Mouse (Mus musculus): ENCODE measurements around the gene Dnah3.

The Dnah3 gene

DNA sequence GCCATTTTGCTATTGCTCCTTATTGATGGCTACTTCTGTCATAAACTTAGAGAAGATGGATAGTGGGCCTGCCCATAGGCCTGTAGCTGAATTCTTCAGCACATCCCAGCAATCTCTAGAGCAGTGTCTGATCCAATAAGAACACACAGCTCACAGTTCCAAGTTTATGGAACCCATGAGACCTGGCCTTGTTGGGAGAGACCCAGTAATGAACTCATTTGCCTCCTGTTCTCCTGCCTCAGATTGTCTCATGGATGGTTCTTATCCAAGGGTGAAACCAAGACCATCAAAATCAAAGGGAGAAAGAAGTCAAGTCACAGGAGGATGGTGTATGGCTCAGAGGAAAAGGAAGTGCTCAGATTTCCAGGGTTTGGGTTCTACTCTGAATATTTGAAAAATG lies 44.6 kb downstream of the Dnah3 start:
- no peak for DNase-seq

DNA sequence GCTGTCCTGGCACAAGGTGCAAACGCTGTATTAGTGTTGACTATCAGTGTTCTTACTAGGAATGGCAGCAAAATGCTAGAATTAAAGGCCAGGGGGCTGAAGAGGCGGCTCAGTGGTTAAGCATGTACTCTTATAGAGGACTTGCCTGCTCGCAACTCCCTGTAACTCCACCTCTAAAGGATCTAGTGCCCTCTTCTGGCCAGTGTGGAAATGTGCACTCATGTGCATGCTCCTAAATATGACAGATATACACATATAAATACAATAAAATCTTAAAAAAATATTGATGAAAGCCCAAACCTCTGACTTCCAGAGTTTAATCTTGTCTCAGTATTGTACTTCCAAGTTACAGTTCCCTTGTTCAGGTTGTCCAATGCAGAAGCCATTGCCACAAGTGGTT lies 51.1 kb downstream of the Dnah3 start:
- no peak for DNase-seq

DNA sequence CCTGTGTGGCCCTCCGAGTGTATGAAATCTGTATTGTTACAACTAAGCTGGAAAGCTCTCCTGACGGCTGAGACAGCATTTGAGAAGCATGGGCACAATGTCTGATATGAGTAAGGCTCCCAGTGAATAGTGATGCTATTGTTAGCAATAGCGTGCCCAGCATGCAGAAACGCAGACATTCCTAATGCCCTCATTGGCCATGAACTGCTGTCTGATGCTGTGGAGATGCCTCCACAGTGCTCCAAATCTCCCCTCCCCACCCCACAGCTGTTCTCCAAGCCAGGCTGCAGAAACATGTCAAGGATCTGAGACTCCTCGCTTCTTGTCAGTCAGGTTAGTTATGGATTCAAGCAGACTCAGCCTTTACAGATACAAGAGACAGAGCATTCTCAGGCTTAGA lies 58.7 kb downstream of the Dnah3 start:
- DNase-seq, result no peak

DNA sequence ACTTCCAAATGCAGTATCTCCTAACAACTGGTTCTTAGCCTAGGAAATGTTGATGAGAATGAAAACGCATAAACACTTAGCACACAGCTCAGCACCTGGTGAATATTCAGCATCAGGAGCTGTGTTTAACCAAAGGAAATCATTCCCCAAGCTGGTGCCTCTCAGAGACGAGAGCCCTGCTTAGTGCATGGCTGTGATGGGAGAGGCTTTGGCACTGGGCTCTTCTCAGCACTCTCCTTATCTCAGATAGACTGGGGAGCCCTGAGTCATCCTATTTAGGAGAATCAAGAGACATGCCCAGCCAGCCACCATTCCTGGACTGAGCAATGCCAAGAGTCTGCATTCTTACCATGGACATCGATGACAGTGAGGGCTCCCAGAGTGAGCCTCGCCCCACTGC lies 60.1 kb downstream of the Dnah3 start:
- no peak for DNase-seq

DNA sequence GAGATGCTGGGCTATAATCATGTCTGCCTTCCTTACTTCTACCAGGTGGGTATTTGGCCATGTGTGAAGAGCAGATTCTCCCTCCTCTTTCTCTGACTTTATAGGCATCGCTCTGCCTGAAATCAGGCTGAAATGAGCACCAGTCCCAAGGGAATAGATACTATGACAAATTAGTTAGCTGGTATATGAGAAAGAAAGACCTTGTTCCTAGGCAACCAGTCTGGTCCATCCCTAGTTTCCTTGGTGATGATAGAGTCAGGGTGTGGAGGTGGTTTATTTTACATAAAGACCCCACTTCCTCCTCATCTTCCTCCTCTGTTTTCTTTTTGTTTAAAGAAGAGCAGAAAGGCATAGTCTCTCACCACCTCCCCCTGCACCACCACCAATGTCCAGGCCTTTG lies 60.5 kb downstream of the Dnah3 start:
- DNase-seq, result no peak

DNA sequence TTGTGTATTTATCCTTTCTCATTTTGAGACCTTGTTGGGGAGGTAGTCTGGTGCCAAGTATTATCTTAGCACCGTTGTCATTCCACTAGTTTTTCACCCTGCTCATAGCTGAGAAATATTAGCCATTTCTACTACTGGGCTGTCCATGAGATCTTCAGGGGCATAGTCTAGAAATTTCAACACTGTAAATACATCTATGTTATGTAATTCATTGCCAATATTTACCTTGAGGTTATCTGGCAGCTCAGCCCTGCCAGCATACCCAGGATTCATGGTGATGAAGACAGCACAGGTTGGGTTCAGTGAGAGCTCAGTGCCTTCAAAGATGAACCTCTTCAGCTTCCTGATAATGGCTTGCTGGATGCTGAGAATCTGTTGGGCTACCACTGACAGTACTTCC lies 66.4 kb downstream of the Dnah3 start:
- no peak for DNase-seq

DNA sequence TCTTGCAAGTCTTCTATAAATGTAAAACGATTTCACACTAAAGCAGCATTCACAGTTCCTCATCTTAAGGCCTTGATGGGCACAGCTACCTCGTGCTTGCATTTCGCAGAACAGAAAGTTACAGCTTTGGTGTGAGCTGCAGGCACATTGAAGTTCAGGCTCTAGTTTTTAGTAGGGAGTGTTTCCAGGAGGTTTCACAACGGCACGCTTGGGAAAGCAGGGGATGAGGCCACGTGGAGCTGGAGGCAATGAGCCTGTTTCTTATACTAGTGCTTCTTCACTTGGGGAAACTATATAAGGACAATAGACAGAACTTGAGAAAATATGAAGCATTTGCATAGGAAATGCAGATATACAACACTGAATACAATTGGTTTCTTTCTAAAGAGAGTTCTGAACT lies 98.0 kb downstream of the Dnah3 start:
- DNase-seq, result no peak

DNA sequence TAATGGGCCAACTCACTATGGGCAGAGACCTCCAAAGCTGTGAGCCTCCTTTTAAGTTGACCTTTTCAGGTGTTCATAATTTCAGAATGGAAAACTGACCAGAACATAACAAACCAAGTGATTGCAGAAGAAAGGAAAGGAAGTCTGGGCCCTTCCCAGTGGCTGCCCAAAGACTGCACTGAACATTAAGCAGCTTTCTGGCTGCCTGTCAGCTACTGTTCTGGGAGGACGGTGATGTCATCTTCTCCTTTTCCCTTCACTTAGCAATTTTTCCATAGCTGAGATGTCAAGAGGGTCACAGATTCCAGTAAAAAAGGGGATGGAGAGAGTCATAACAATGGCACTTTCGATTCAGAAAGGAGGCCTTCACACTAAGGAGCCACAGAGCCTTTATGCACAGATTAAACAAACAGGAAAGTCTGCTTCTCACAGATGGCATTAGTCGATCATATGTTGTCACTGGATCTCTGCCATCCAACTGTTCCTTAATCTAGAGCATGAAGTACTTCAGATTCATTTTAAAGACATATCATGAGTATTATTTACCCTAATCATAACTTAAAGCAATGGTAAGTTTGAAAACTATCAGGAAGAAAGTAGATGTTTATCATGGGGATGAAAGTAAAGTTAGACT lies 109.7 kb downstream of the Dnah3 start:
- DNase-seq, result no peak

DNA sequence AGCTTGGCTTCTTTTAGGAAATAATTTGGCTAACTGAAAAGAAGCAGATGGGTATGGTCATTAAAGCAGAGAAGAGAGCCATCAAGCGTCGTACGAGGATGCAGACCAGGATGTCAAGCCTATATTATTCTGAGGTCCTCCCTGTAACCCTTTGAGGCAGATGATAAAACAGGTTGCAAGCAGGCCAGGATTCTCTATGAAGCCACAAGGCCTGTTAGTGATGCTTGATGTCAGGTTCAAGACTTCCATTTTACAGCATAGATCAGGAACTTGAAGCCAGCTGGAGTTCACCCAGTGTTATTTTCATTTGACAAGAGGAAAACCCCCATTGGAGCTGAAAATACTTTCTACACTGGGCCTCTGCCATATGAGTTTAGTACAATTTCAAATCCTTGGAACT lies 114.9 kb downstream of the Dnah3 start:
- no peak for DNase-seq

DNA sequence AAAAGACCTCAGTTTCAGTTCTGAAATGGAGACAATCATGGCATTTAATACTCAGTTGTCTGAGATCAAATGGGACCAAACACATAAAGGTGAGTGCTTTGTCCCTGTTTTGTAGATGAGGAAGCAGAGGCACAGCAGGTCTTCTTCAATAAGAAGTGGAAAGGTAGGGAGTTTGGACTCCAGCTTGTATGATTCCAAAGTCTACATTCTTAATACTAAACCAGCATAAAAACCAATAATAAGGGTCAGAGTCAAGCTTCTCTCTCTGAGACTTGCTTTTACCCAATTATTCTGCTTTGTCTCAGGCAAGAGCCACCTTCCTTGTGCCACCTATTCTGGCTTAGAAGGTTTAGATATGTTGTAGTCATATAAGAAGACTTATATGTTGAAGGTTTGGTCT lies 116.5 kb downstream of the Dnah3 start:
- no peak for DNase-seq

DNA sequence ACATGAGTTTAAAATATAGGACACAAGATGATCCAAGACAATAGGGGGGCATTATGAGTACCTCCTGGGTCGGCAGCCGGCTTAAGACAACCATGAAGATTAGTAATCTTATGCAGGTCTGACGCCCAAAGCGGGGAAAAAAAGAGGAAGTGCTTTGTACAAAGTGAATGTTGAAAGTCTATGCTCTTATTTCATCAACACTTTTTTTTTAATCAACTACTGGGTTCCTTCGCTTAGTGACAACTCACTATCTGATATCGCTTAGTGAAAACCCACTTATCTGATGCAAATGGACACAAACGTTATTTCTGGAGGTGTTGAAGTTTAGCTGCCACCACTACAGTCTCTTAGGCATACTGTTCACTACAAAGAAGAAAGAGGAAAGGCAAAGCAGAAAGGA lies 117.5 kb downstream of the Dnah3 start:
- no peak for DNase-seq

DNA sequence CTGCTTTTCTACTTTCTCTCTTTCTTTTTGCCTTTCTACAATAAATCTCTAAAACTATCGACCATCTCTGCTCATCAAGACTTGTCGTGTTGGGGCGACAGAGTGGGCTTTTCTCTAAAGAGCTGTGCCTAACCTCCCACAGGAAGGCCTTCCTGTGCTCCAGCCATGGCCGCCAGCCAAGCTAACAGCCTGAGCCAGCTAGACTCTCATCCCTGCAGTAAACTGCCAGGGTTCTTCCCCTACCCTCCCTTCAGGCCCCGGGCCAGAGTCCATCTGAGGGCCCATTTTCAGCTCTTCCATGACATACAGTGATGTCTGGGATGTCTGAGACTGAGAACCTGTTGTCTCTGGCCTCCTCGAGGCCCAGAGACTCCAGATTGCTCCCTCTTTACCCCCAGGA lies 118.8 kb downstream of the Dnah3 start:
- peak; percentile 76 for DNase-seq

DNA sequence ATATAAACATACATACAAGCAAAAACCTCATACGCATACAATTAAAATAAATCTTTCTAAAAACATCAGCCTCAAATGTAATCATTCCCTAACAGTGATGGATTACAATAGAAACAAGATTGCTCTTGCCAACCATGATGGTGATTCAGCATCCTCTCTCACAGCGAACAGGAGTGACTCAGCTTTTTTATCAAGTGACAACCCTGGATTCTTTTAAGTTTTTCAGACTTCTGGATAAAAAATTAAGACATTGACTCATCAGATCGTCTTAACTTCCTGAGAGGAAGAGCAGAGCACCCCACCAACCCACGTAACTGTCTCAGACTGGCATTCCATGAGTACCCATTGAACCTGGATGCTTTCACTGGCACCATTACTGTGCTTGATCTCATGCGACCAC lies 120.9 kb downstream of the Dnah3 start:
- DNase-seq, result no peak

DNA sequence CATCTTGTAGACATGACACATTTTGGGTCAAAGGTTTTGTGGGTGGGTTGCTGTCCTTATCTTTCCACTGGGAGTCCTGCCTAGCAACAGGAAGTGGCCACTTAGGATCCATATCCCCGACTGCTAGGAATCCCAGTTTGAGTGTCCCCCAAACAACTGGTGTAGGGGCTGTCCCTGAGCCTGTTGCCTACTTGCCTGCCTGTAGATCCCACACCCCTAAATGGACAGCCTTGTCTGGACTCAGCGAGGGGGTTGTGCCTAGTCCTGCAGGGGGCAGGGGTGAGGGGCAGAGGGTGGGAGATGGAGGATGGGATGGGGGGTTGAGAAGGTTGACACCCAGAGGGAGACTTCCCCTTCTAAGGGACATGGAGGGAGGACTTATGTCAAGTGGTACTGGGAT lies 125.8 kb downstream of the Dnah3 start:
- no peak for DNase-seq

DNA sequence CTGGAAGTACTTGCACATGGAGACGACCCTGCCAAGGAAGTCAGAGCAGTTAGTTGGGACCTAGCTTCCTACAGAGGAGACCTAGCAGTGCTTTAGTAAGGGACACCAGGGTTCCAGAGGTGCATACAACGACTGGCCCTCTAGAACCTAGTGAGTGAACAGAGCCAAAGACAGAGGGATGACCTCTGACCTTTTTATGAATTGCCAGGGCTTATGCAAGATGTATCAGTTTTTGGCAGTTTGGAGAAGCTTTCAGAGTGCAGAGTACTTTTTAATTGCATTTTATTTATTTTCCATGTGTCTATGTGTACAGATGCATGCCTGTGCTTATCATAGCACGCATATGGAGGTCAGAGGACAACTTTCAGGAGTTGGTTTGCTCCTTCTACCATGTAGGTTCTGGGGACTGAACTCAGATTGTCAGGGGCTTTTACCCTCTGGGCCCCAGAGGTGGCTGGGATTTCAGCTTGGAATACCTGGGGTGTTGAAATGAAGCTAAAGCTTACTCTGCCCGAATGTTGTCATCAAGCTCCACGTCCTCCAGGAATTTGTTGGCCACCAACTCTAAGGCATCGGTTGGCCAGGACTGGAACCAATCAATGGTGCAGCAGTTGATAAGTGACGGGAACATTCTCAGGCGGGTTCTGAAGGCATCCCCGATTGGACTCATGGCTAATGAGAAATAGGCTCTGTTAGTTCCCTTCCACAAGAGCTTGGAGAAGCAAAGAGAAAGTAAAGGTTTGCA lies 129.3 kb downstream of the Dnah3 start:
- DNase-seq, result no peak

DNA sequence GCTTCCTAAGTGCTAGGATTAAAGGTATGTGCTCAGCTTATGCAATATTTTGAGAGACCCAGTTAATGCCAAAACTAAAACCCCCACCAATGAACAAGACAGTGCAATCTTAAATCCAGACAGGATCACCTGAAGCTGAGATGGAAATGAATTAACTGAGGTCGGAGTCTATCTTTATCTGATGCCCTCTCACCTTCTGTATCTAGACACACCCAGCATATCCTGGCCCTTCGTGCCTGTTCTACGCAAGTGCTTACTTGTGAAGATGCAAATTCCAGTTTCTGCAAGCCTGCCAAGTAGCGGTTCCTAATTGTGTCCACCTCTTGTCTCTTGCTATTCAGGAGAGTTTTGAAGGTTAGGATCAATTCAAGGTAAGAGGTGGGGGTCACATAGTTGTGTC lies 129.9 kb downstream of the Dnah3 start:
- no peak for DNase-seq

DNA sequence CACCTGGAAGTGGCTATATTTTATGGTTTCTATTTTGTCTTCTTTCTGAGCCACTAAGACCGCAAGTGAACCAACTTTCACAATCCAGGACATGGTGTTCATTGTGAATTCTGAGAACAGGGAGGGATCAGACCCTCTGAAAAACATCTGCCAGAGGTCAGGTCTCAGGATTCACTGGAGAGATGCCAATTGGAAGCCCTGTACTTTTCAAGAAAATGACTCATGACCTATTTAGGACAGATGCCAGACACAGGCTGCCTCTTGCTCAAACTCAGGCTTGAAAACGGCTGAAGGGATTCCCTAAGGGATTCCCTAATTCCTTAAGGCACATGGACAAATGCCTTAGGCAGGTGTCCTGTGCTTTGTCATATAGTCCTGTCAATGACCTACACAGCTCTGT lies 134.0 kb downstream of the Dnah3 start:
- DNase-seq, result peak; percentile 68

DNA sequence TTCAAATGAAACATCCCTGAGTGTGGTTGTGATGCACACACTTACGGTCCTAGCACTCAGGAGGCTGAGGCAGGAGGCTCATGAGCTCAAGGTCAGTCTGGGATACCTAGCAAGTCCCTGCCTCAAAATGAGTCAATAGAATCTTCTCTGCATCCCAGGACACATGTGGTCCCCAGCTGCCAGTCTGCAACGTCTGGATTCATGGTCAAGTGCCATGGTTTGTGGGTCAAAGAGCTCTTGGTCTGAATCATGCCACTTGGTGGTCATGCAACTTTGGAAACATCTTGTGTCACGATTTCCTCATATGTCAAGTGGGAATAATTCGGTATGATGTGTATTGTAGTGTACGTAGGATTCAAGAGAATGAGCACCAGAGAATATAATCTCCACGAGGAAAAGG lies 134.5 kb downstream of the Dnah3 start:
- no peak for DNase-seq

DNA sequence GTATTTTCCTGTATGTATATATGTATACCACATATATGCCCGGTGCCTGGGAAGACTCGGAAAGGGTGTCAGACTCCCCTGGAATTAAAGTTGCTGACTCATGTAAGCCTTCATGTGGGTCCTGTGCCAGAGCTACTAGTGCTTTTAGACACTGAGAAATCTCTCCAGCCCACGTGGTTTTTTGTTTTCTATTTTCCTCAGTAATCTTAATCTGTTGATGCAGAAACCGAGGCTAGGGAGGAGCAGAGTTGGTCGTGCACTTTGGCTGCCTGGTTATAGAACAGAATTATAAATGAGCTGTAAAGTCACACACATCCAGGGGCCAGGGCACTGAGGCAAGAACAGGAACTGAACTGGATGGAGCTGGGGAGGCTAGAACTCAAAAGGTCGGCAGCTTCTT lies 135.1 kb downstream of the Dnah3 start:
- DNase-seq, result peak; percentile 53

DNA sequence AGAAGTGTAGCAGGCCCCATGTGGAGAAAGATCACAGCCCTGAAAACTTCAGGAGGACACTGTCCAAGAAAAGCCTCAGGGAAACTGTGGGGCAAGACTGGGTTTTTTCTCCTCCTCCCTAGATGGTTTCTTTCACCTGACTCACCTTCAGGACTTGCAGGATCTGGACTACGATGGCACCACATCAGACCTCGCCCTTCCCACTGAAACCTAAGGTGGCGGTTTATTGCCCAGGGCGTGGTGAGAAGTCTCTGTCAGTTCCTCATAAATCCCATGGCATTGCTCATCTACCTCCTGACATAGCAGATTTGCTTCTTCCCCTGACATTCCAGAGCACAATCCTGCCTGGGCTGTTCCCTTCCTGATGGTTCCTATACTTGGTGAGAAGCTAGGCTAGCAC lies 135.6 kb downstream of the Dnah3 start:
- DNase-seq, result no peak

DNA sequence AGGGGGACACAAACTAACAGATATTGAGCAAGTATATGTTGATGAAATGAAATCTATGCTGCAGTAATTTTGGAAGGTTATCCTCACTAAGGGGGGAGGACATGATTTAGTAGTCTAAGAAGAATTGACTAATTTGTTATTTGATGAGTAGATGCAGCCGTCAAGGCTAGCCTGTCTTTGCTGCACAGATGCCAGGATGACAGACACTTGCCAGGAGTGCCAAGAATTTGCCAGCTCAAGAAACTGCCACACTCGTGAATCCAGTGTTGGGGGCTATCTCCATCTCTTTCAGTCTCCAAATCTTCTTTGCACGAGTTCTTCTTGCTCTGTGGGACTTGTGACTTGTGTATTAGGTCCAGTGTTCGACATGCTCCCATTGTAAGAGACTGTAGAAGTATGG lies 136.0 kb downstream of the Dnah3 start:
- no peak for DNase-seq

DNA sequence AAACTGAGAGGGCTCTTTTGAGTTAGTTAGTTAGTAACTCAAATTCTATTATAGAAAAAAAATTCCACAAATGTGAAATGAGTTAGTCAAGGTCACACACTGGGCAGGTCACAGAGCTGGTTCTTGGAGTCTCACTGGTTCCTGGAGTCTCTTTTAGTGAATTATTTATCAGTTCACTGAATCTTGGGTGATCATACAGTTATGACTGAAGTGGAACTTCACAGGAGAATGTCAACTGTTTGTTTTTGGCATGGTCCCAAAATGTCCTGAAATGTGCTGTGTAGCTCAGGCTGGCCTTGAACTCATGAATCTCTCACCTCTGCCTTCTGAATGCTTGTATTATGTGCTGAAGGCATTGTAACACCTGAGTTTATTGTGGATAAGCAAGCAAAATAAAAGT lies 137.7 kb downstream of the Dnah3 start:
- no peak for DNase-seq

DNA sequence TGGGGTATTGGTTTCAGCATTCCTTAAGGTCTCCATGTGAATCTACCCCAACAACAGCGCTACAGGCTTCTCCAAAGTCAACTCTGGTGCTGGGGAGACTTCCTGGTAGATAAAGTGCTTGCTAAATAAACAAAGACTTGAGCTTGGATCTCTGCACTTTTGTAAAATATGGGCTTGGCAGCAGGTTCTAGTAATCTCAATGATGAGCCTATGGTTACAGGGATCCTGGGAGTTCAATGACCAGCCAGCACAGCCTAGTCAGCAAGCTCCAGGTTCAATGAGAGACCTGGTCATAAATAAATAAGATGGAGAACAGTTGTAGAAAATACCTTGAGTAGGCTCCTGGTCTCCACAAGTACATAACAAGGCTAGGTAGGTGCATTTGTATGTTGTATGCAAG lies 141.0 kb downstream of the Dnah3 start:
- DNase-seq, result no peak

DNA sequence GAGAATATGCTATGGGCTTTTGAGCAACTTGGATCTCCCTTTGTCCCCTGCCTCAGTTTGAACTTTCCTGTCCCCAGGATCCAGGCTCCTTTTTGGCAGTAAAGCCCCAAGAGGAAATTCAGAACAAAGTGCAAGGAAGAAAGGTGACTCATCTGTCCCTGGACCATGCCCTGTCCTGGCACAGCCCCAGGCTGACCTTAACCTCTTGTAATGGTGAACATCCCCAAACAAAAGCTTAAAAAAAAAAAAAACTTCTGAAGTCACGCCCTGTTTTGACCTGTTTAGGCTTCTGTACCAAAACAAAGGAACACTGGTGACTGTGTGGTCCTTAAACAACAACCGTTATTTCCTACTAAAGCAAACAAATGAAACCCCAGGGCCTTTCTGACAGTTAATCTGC lies 153.5 kb downstream of the Dnah3 start:
- peak; percentile 79 for DNase-seq

DNA sequence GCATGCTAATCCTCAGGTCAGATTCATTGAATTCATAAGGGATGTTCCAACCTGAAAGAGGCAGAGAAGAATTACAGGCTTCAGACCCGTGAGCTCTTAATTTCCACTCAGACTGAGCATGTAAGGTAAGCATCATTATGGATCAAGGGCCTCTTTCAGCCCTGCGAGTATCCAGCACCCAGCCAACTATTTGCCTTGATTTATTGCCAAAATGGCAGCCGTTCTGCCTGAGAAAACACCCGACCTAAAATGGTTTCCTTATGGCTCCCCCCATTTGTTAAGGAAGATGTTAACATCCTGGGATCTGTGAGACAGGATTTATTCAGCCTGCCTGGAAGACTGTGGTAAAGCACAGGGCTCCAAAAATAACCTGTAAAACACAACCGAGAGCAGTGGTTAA lies 158.0 kb downstream of the Dnah3 start:
- no peak for DNase-seq

Measured in kidney, adult 18-20 months (tissue).